Mouse (Mus musculus): ENCODE data around the gene Il27ra. TPM values are rescaled to one million over a fixed set of nuclear protein-coding genes. Genes with fewer than 3 reads are reported as not detected.

Gene Il27ra
- polyA plus RNA-seq, 1 experiment from 2014 or later, result 0.27 TPM

DNA sequence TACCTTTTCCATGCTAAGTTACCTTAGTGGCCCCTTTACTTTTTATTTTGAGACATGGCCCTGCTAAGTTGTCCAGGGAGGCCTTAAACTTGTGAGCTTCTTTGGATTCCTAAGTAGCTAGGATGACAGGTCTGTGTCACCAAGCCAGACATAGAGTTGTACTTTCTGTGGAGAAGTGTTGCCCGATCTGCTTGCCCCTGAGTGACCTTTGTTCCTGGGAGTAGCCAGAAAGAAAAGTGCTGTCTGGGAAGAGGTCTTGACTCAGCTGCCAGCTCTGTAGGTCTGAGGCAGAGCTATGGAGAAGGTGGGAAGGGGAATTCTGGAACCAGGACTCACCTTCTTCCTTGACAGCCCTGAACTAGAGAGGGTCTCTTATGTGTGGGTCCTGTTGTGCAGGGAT, 26.8 kb upstream of the Il27ra start:
- Histone ChIP-seq H3K27me3 (ENCODE audit: control insufficient read depth, insufficient read depth, low read length) (no peaks in the 10 kb centered on the region), H3K27ac (replicated peaks; ENCODE audit: low read depth, low read length) (no peak overlapping the region), H3K9me3 (ENCODE audit: control insufficient read depth, low read length) (no peaks in the 10 kb centered on the region), H3K4me1 (ENCODE audit: control insufficient read depth, insufficient read depth, low read length) (peaks cover 6% of the 10 kb centered on the region), H3K9ac (ENCODE audit: low read length) (no peak overlapping the region), H3K36me3 (ENCODE audit: control insufficient read depth, insufficient read depth, low read length) (peaks cover under 1% of the 10 kb centered on the region; the same call in 1 of the 2 replicates), H3K4me3 (ENCODE audit: low read depth, low read length) (no peak overlapping the region), H3K4me2 (ENCODE audit: low read depth, severe bottlenecking) (no peak overlapping the region)
- DNase-seq (ENCODE audit: low spot score) (no peak), ATAC-seq (ENCODE audit: insufficient number of reproducible peaks, low FRiP score, low TSS enrichment, low read depth) (no peak)
- 52% methylated on average over 1 of the region's 1 CpGs for WGBS

DNA sequence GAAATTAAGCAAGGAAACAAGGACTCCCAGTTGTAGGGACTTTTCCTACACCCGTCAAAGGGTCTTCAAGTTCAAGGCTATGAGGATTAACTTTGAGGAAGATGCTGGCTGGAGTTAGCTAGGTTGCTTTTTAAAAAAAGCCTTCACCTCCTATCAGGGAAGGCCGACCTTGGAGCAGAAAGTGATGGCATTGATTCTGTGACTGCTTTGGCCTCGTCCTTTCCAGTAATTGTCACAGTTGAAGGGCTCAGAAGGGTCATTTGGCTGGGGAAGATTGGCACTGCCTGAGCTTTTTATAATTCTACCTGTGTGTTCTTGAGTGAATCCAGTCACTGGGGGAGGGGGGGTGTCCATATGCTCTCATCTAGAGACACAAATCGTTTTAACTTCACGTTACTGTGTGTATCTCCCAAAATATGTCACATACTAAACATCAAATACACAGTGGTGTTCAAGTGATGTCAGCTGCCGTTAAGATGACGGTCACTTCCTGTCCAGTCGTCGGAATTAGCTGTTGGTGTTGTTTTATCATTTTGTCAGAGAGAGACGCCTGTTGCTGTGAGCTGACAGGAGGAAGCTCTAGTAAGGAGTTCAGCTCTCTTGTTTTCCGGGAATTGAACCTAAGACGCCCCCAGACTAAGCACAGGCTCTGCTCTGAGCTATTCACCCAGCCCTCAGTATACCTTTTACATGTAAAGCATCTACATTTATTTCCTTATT, 26.1 kb upstream of the Il27ra start:
- ATAC-seq (ENCODE audit: insufficient number of reproducible peaks, low FRiP score, low TSS enrichment, low read depth) (no peak), DNase-seq (ENCODE audit: low spot score) (no peak)
- Histone ChIP-seq H3K27ac (replicated peaks; ENCODE audit: low read depth, low read length) (no peak overlapping the region), H3K4me2 (ENCODE audit: low read depth, severe bottlenecking) (no peak overlapping the region), H3K27me3 (ENCODE audit: control insufficient read depth, insufficient read depth, low read length) (no peaks in the 10 kb centered on the region), H3K36me3 (ENCODE audit: control insufficient read depth, insufficient read depth, low read length) (no peaks in the 10 kb centered on the region), H3K4me1 (ENCODE audit: control insufficient read depth, insufficient read depth, low read length) (peaks cover 6% of the 10 kb centered on the region), H3K9ac (ENCODE audit: low read length) (no peak overlapping the region), H3K9me3 (ENCODE audit: control insufficient read depth, low read length) (no peaks in the 10 kb centered on the region), H3K4me3 (ENCODE audit: low read depth, low read length) (no peak overlapping the region)
- whole genome bisulfite sequencing, result 58% methylated on average over 12 of the region's 12 CpGs

DNA sequence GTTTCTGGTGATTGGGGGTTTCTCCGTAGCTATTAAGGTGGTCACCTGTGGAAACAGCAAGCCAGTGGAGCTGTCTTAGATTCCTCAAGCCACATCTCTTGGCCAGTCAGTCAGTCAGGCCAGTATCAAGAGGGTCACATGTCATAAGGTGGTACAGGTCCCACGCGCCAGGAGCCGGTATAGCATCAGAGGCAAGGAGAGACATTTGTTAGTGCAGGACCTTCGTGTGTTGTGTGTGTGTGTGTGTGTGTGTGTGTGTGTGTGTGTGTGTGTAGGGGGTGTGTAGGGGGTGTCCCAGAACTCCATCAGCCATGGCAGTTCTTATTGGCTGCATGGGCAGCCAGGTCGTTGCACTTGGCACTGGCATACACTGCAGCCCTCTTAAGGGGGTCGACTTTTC, 25.5 kb upstream of the Il27ra start:
- Histone ChIP-seq H3K9me3 (ENCODE audit: control insufficient read depth, low read length) (no peaks in the 10 kb centered on the region), H3K36me3 (ENCODE audit: control insufficient read depth, insufficient read depth, low read length) (no peaks in the 10 kb centered on the region), H3K9ac (ENCODE audit: low read length) (no peak overlapping the region), H3K27me3 (ENCODE audit: control insufficient read depth, insufficient read depth, low read length) (no peaks in the 10 kb centered on the region), H3K4me1 (ENCODE audit: control insufficient read depth, insufficient read depth, low read length) (peaks cover 6% of the 10 kb centered on the region), H3K4me2 (ENCODE audit: low read depth, severe bottlenecking) (peak overlapping the region; percentile 37), H3K4me3 (ENCODE audit: low read depth, low read length) (peak overlapping the region; percentile 79; the same call in 1 of the 2 replicates), H3K27ac (replicated peaks; ENCODE audit: low read depth, low read length) (no peak overlapping the region)
- 89% methylated on average over 7 of the region's 7 CpGs for WGBS
- no peak for DNase-seq (ENCODE audit: low spot score)
- no peak for ATAC-seq (ENCODE audit: insufficient number of reproducible peaks, low FRiP score, low TSS enrichment, low read depth)

DNA sequence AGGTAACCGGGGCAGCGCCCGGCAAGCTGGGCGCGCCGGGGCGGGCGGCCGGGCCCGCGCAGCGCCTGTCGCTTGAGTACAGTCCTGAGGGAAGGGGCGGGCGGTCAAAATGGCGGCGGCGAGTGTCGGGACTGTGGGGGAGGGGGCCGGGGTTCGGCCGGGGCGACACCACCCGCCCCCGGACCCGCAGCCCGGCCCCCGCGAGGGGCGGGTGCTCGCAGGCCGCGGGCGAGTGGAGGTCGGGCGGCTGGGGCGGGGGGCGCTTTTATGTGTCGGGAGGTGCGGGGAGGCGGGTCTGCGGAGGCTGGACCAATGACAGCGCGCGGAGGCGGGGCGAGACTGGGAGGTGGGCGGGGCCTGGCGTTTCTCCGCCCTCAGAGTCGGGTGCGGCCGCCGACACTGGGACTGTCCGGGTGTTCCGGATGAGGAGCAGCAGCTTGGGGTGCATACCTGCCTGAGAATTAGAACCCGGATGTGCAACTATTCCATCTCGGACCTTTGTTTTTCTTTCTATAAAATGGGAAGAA, 24.7 kb upstream of the Il27ra start:
- Histone ChIP-seq H3K4me1 (ENCODE audit: control insufficient read depth, insufficient read depth, low read length) (peaks cover 6% of the 10 kb centered on the region), H3K9ac (ENCODE audit: low read length) (peak overlapping the region; percentile 76), H3K27ac (replicated peaks; ENCODE audit: low read depth, low read length) (peak overlapping the region; percentile 92), H3K36me3 (ENCODE audit: control insufficient read depth, insufficient read depth, low read length) (no peaks in the 10 kb centered on the region), H3K4me3 (ENCODE audit: low read depth, low read length) (peak overlapping the region; percentile 79), H3K9me3 (ENCODE audit: control insufficient read depth, low read length) (no peaks in the 10 kb centered on the region), H3K27me3 (ENCODE audit: control insufficient read depth, insufficient read depth, low read length) (no peaks in the 10 kb centered on the region), H3K4me2 (ENCODE audit: low read depth, severe bottlenecking) (peak overlapping the region; percentile 37)
- 1% methylated on average over 52 of the region's 58 CpGs for WGBS
- ATAC-seq (ENCODE audit: insufficient number of reproducible peaks, low FRiP score, low TSS enrichment, low read depth) (peak; percentile 70), DNase-seq (ENCODE audit: low spot score) (peak; percentile 96)

DNA sequence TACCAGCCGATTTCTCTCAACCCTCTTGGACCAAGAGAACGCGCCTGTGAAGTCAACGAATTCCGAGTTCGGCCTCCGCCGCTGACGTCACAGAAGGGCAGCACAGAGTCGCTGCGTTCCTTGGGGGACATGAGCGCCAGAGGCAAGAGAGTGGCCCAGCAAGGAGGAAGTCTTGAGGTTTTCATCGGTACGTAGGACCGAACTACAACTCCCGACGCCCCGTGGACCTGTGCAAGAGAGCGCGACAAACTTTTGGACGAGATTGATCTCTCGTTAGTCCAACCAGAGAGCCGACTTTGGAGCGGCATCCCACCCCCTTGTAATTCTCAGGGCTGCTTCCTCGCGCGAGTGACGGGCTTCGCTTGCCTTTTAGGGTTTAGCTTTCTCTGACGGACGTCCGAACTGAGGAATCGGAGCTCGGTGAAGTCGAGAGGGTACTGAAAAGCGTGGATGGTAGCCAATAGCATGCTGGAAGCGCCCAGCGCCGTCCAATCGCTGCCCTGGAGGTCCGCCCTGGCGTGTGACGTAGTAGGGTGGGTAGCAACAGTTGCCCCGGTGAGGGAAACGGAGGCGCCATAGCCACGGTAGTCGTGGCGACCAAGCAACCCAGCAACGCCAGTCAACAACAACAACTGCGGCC, 24.0 kb upstream of the Il27ra start, which contains the start of gene Rfx1:
Rfx1 (plus strand) TSS at position 544 of the 640 bp plus-strand sequence.
- Histone ChIP-seq H3K9me3 (ENCODE audit: control insufficient read depth, low read length) (no peaks in the 10 kb centered on the region), H3K9ac (ENCODE audit: low read length) (peak within 1 kb of the TSS; percentile 76), H3K4me1 (ENCODE audit: control insufficient read depth, insufficient read depth, low read length) (peaks cover 6% of the 10 kb centered on the region), H3K27me3 (ENCODE audit: control insufficient read depth, insufficient read depth, low read length) (no peaks in the 10 kb centered on the region), H3K4me2 (ENCODE audit: low read depth, severe bottlenecking) (peak within 1 kb of the TSS; percentile 60), H3K4me3 (ENCODE audit: low read depth, low read length) (peak within 1 kb of the TSS; percentile 79), H3K36me3 (ENCODE audit: control insufficient read depth, insufficient read depth, low read length) (no peaks in the 10 kb centered on the region), H3K27ac (replicated peaks; ENCODE audit: low read depth, low read length) (peak within 1 kb of the TSS; percentile 92)
- under 1% methylated on average over 51 of the region's 51 CpGs for WGBS
- DNase-seq (ENCODE audit: low spot score) (peak; percentile 98), ATAC-seq (ENCODE audit: insufficient number of reproducible peaks, low FRiP score, low TSS enrichment, low read depth) (peak; percentile 99)

DNA sequence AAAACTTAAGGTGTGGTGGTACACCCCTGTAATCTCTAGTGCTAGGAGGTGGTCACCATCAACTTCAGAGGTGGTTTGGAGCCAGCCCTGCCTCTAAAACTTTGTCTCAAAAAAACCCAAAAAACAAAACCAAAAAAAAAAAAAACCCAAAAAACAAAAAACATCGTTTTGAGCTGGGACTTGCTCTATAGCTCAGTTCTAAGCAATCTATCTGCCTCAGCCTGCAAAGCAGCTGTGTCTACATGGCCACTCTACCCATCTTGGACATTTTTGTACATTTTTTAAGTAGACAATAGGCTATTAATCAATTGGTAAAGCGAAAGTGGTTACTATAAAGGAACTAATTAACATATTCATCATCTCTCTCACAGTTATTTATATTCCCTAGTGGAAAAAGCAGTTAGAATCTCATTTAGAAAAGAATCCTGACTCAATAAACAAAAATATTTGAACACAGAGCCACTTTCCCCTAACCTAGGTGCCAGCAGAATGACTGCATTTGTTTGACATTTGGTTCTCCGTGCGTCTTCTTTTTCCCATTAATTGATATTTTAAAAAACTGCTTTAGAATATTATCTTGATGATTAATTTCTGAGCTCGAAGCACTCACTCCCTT, 23.2 kb upstream of the Il27ra start:
- Histone ChIP-seq H3K4me3 (ENCODE audit: low read depth, low read length) (peak overlapping the region; percentile 44), H3K9me3 (ENCODE audit: control insufficient read depth, low read length) (no peaks in the 10 kb centered on the region), H3K36me3 (ENCODE audit: control insufficient read depth, insufficient read depth, low read length) (no peaks in the 10 kb centered on the region), H3K27me3 (ENCODE audit: control insufficient read depth, insufficient read depth, low read length) (no peaks in the 10 kb centered on the region), H3K27ac (replicated peaks; ENCODE audit: low read depth, low read length) (no peak overlapping the region; the same call in 1 of the 2 replicates), H3K9ac (ENCODE audit: low read length) (peak overlapping the region; percentile 55), H3K4me1 (ENCODE audit: control insufficient read depth, insufficient read depth, low read length) (peaks cover 6% of the 10 kb centered on the region), H3K4me2 (ENCODE audit: low read depth, severe bottlenecking) (peak overlapping the region; percentile 60)
- DNase-seq (ENCODE audit: low spot score), result no peak
- 30% methylated on average over 5 of the region's 5 CpGs for WGBS
- no peak for ATAC-seq (ENCODE audit: insufficient number of reproducible peaks, low FRiP score, low TSS enrichment, low read depth)

DNA sequence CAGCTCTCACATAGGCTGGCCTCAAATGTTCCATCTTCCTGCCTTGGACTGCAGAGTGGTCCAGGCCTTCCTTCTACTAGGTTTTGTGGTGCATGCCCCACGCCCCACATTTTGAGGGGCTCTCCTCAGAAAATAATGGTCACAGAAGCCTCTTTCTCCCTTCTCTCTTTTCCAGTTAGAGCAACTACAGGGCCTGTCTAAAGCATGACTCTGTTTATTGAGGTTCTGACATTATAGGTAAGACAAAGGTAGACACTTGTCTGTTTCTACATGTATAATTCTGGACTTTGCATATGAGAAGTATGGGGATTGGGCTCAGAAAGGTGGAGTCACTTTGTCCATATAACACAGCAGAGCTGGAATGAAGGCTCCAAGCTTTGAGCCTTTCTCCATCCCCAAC, 22.6 kb upstream of the Il27ra start, which contains the start of gene Gm10643:
Gm10643 (minus strand) TSS at position 101 of the 400 bp plus-strand sequence.
- no peaks in the 10 kb centered on the region for H3K9me3 ChIP-seq (ENCODE audit: control insufficient read depth, low read length)
- H3K27me3 ChIP-seq (ENCODE audit: control insufficient read depth, insufficient read depth, low read length), result no peaks in the 10 kb centered on the region
- WGBS, result 94% methylated on average over 1 of the region's 1 CpGs
- no peak for ATAC-seq (ENCODE audit: insufficient number of reproducible peaks, low FRiP score, low TSS enrichment, low read depth)
- H3K4me3 ChIP-seq (ENCODE audit: low read depth, low read length), result peak within 1 kb of the TSS; percentile 44
- H3K4me1 ChIP-seq (ENCODE audit: control insufficient read depth, insufficient read depth, low read length), result peaks cover 6% of the 10 kb centered on the region
- DNase-seq (ENCODE audit: low spot score), result no peak
- H3K4me2 ChIP-seq (ENCODE audit: low read depth, severe bottlenecking), result peak within 1 kb of the TSS; percentile 60
- H3K9ac ChIP-seq (ENCODE audit: low read length), result peak within 1 kb of the TSS; percentile 55
- no peaks in the 10 kb centered on the region for H3K36me3 ChIP-seq (ENCODE audit: control insufficient read depth, insufficient read depth, low read length)
- no peak within 1 kb of the TSS; the same call in 1 of the 2 replicates for H3K27ac ChIP-seq (replicated peaks; ENCODE audit: low read depth, low read length)

DNA sequence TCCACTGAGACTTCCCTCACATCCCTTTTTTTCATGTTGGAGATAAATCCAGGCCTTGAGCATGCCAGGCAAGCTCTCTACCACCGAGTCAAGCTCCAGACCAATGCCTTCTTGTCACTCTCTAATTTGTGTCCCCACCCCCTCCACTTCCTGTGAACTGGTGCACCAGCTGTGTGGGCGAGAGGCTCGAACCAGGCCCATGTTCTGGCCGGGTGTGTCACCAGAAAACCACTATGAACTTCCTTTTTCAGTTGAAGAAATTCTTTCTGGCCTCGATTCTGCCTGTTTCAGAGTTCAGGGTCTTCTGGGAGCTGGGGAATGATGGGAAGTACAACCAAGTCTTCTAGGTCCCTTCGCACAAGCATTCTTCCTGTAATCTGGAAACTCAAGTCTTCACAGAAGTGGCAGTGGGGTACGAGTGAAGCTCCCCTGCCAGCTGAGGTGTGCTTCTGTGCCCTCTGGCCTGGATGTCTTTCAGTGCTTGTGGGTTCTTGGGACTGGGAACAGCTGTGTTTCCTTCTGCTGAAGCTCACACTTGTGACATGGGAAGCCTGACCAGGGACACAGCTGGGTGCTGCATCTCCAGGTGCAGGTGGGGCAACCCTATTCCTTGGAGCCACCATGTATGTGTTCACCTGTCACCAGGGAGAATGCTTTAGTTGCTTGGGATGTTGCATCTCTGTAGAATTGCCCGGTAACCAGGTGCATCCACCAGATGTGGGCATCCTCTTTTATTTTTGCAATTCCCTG, 21.6 kb upstream of the Il27ra start:
- no peak overlapping the region for H3K4me3 ChIP-seq (ENCODE audit: low read depth, low read length)
- no peaks in the 10 kb centered on the region for H3K9me3 ChIP-seq (ENCODE audit: control insufficient read depth, low read length)
- no peak overlapping the region for H3K4me2 ChIP-seq (ENCODE audit: low read depth, severe bottlenecking)
- H3K27me3 ChIP-seq (ENCODE audit: control insufficient read depth, insufficient read depth, low read length), result no peaks in the 10 kb centered on the region
- H3K9ac ChIP-seq (ENCODE audit: low read length), result no peak overlapping the region
- no peak overlapping the region for H3K27ac ChIP-seq (replicated peaks; ENCODE audit: low read depth, low read length)
- DNase-seq (ENCODE audit: low spot score), result no peak
- 70% methylated on average over 8 of the region's 8 CpGs for WGBS
- peaks cover 6% of the 10 kb centered on the region for H3K4me1 ChIP-seq (ENCODE audit: control insufficient read depth, insufficient read depth, low read length)
- ATAC-seq (ENCODE audit: insufficient number of reproducible peaks, low FRiP score, low TSS enrichment, low read depth), result no peak
- no peaks in the 10 kb centered on the region for H3K36me3 ChIP-seq (ENCODE audit: control insufficient read depth, insufficient read depth, low read length)
